Mouse (Mus musculus): ENCODE results near the gene Gpr25. TPM values are rescaled to one million over a fixed set of nuclear protein-coding genes. Genes with fewer than 3 reads are reported as not detected.

The Gpr25 gene
- total and polyA plus RNA-seq, 2 experiments from 2014 or later, result not detected

GRCm38 (mm10) chr1:136244469-136244868 is 16.2 kb downstream of the Gpr25 start:
- no peak for TF ChIP-seq CTCF (IDR thresholded peaks at IDR 0.05; ENCODE audit: low read depth)
- H3K27me3 ChIP-seq (ENCODE audit: control insufficient read depth, insufficient read depth, low read length), result no peaks in the 10 kb centered on the region
- no peak overlapping the region for H3K4me2 ChIP-seq (ENCODE audit: low read depth, low read length)
- H3K36me3 ChIP-seq (replicated peaks; ENCODE audit: control insufficient read depth, insufficient read depth, low read length), result no peaks in the 10 kb centered on the region
- H3K4me1 ChIP-seq (ENCODE audit: control insufficient read depth, insufficient read depth), result no peaks in the 10 kb centered on the region
- no peak overlapping the region for H3K27ac ChIP-seq (ENCODE audit: low read depth)
- DNase-seq (ENCODE audit: low spot score) (no peak), ATAC-seq (ENCODE audit: insufficient read depth, low read depth) (no peak)
- WGBS, result 69% methylated on average over 4 of the region's 5 CpGs
- H3K9me3 ChIP-seq (replicated peaks; ENCODE audit: control insufficient read depth, low read length), result no peaks in the 10 kb centered on the region
- H3K9ac ChIP-seq (replicated peaks; ENCODE audit: low read depth, low read length), result no peak overlapping the region
- H3K4me3 ChIP-seq (ENCODE audit: low read depth, low read length), result no peak overlapping the region

- H3K9me3 ChIP-seq (replicated peaks; ENCODE audit: control insufficient read depth, low read length), result no peaks in the 10 kb centered on the region
- no peaks in the 10 kb centered on the region for H3K36me3 ChIP-seq (replicated peaks; ENCODE audit: control insufficient read depth, insufficient read depth, low read length)
- DNase-seq (ENCODE audit: low spot score), result no peak
- no peak for ATAC-seq (ENCODE audit: insufficient read depth, low read depth)
- no peaks in the 10 kb centered on the region for H3K4me1 ChIP-seq (ENCODE audit: control insufficient read depth, insufficient read depth)
- no peaks in the 10 kb centered on the region for H3K27me3 ChIP-seq (ENCODE audit: control insufficient read depth, insufficient read depth, low read length)
- 75% methylated on average over 7 of the region's 7 CpGs for WGBS
- no peak overlapping the region for H3K4me2 ChIP-seq (ENCODE audit: low read depth, low read length)
- H3K4me3 ChIP-seq (ENCODE audit: low read depth, low read length), result no peak overlapping the region
- no peak for TF ChIP-seq CTCF (IDR thresholded peaks at IDR 0.05; ENCODE audit: low read depth)
- TF ChIP-seq EP300 (IDR thresholded peaks at IDR 0.05; ENCODE audit: low read depth), result no peak
- H3K27ac ChIP-seq (ENCODE audit: low read depth), result no peak overlapping the region
- H3K9ac ChIP-seq (replicated peaks; ENCODE audit: low read depth, low read length), result no peak overlapping the region
Observed at GRCm38 (mm10) chr1:136241801-136242200, 18.9 kb downstream of the Gpr25 start.

GRCm38 (mm10) chr1:136238495-136238894 is 22.2 kb downstream of the Gpr25 start:
- 73% methylated on average over 4 of the region's 4 CpGs for WGBS
- ATAC-seq (ENCODE audit: insufficient read depth, low read depth), result no peak
- no peaks in the 10 kb centered on the region for H3K9me3 ChIP-seq (replicated peaks; ENCODE audit: control insufficient read depth, low read length)

GRCm38 (mm10) chr1:136234595-136235092 is 26.0 kb downstream of the Gpr25 start:
- no peak overlapping the region for H3K9ac ChIP-seq (replicated peaks; ENCODE audit: low read depth, low read length)
- H3K27me3 ChIP-seq (ENCODE audit: control insufficient read depth, insufficient read depth, low read length), result peaks cover 56% of the 10 kb centered on the region
- no peaks in the 10 kb centered on the region for H3K9me3 ChIP-seq (replicated peaks; ENCODE audit: control insufficient read depth, low read length)
- no peak overlapping the region for H3K27ac ChIP-seq (ENCODE audit: low read depth)
- TF ChIP-seq EP300 (IDR thresholded peaks at IDR 0.05; ENCODE audit: low read depth) (no peak), CTCF (IDR thresholded peaks at IDR 0.05; ENCODE audit: low read depth) (peak; percentile 17; the same call in 1 of the 2 replicates)
- 9% methylated on average over 9 of the region's 9 CpGs for WGBS
- DNase-seq (ENCODE audit: low spot score), result no peak
- H3K4me3 ChIP-seq (ENCODE audit: low read depth, low read length), result peak overlapping the region; percentile 54
- ATAC-seq (ENCODE audit: insufficient read depth, low read depth), result no peak
- H3K4me1 ChIP-seq (ENCODE audit: control insufficient read depth, insufficient read depth), result peaks cover 13% of the 10 kb centered on the region
- H3K4me2 ChIP-seq (ENCODE audit: low read depth, low read length), result peak overlapping the region; percentile 83
- no peaks in the 10 kb centered on the region for H3K36me3 ChIP-seq (replicated peaks; ENCODE audit: control insufficient read depth, insufficient read depth, low read length)

More at GRCm38 (mm10) chr1:136238495-136238894, 22.2 kb downstream of the Gpr25 start:
- Histone ChIP-seq H3K4me2 (ENCODE audit: low read depth, low read length) (no peak overlapping the region), H3K36me3 (replicated peaks; ENCODE audit: control insufficient read depth, insufficient read depth, low read length) (no peaks in the 10 kb centered on the region), H3K9ac (replicated peaks; ENCODE audit: low read depth, low read length) (no peak overlapping the region), H3K4me1 (ENCODE audit: control insufficient read depth, insufficient read depth) (peaks cover 12% of the 10 kb centered on the region), H3K4me3 (ENCODE audit: low read depth, low read length) (no peak overlapping the region), H3K27ac (ENCODE audit: low read depth) (no peak overlapping the region), H3K27me3 (ENCODE audit: control insufficient read depth, insufficient read depth, low read length) (peaks cover 22% of the 10 kb centered on the region)
- no peak for TF ChIP-seq EP300 (IDR thresholded peaks at IDR 0.05; ENCODE audit: low read depth)
- no peak for TF ChIP-seq CTCF (IDR thresholded peaks at IDR 0.05; ENCODE audit: low read depth)
- no peak for DNase-seq (ENCODE audit: low spot score)

- H3K36me3 ChIP-seq (replicated peaks; ENCODE audit: control insufficient read depth, insufficient read depth, low read length), result no peaks in the 10 kb centered on the region
- H3K4me3 ChIP-seq (ENCODE audit: low read depth, low read length), result peak within 1 kb of the TSS; percentile 54
- H3K4me2 ChIP-seq (ENCODE audit: low read depth, low read length), result peak within 1 kb of the TSS; percentile 83
- 2% methylated on average over 49 of the region's 51 CpGs for WGBS
- DNase-seq (ENCODE audit: low spot score), result peak; percentile 10
- H3K27me3 ChIP-seq (ENCODE audit: control insufficient read depth, insufficient read depth, low read length), result peaks cover 62% of the 10 kb centered on the region
- no peak within 1 kb of the TSS for H3K27ac ChIP-seq (ENCODE audit: low read depth)
- H3K4me1 ChIP-seq (ENCODE audit: control insufficient read depth, insufficient read depth), result peaks cover 13% of the 10 kb centered on the region
- no peak within 1 kb of the TSS for H3K9ac ChIP-seq (replicated peaks; ENCODE audit: low read depth, low read length)
- no peak for TF ChIP-seq CTCF (IDR thresholded peaks at IDR 0.05; ENCODE audit: low read depth)
- no peak for TF ChIP-seq EP300 (IDR thresholded peaks at IDR 0.05; ENCODE audit: low read depth)
- no peaks in the 10 kb centered on the region for H3K9me3 ChIP-seq (replicated peaks; ENCODE audit: control insufficient read depth, low read length)
- peak; percentile 39; the same call in 1 of the 2 replicates for ATAC-seq (ENCODE audit: insufficient read depth, low read depth)
Observed at GRCm38 (mm10) chr1:136233892-136234594, 26.6 kb downstream of the Gpr25 start, which contains the start of gene Inava. TSS of gene Inava (minus strand) at chr1:136234264.

All from heart, postnatal 0 days (tissue).